Mouse (Mus musculus): ENCODE results near the gene Cnnm4. TPM values are rescaled to one million over a fixed set of nuclear protein-coding genes. Genes with fewer than 3 reads are reported as not detected.

The Cnnm4 gene
- polyA plus RNA-seq, 1 experiment from 2014 or later: 16.0 TPM

GRCm38 (mm10) chr1:36513310-36513709, 41.9 kb downstream of the Cnnm4 start:
- Histone ChIP-seq H3K9me3 (ENCODE audit: control insufficient read depth, low read length) (no peaks in the 10 kb centered on the region), H3K36me3 (ENCODE audit: control insufficient read depth, insufficient read depth, low read length) (no peaks in the 10 kb centered on the region), H3K4me3 (ENCODE audit: low read depth, low read length) (peak overlapping the region; percentile 84), H3K27me3 (ENCODE audit: control insufficient read depth, insufficient read depth, low read length) (no peaks in the 10 kb centered on the region), H3K27ac (replicated peaks; ENCODE audit: low read depth, low read length) (no peak overlapping the region), H3K9ac (ENCODE audit: low read length) (peak overlapping the region; percentile 85; the same call in 1 of the 2 replicates), H3K4me2 (ENCODE audit: low read depth, severe bottlenecking) (peak overlapping the region; percentile 96), H3K4me1 (ENCODE audit: control insufficient read depth, insufficient read depth, low read length) (peaks cover 8% of the 10 kb centered on the region)
- WGBS: 3% methylated on average over 1 of the region's 1 CpGs
- ATAC-seq (ENCODE audit: insufficient number of reproducible peaks, low FRiP score, low TSS enrichment, low read depth): no peak
- no peak for DNase-seq (ENCODE audit: low spot score)

DNA sequence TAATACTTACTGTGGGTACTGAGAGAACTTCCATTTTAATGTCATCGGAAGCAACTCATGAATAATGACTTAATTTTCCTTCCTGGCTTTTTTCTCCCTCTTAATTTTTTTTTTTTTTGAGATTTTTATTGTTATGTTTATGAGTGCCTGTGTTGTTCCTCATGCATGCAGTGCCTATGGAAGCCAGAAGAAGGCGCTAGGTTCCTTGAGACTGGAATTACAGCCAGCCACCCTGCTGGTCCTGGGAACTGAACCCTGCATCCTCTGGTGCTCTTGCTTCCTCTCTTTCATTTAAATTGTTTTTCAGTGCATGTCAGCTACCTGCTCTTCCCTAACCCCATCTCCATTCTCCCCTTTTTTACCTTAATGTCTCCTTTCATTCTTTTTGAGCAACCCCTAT, 42.3 kb downstream of the Cnnm4 start:
- H3K27me3 ChIP-seq (ENCODE audit: control insufficient read depth, insufficient read depth, low read length): no peaks in the 10 kb centered on the region
- no peak overlapping the region; the same call in 1 of the 2 replicates for H3K4me3 ChIP-seq (ENCODE audit: low read depth, low read length)
- peaks cover 8% of the 10 kb centered on the region for H3K4me1 ChIP-seq (ENCODE audit: control insufficient read depth, insufficient read depth, low read length)
- peak; percentile 47 for DNase-seq (ENCODE audit: low spot score)
- H3K9ac ChIP-seq (ENCODE audit: low read length): no peak overlapping the region
- H3K27ac ChIP-seq (replicated peaks; ENCODE audit: low read depth, low read length): no peak overlapping the region
- 50% methylated on average over 2 of the region's 2 CpGs for WGBS
- no peak for ATAC-seq (ENCODE audit: insufficient number of reproducible peaks, low FRiP score, low TSS enrichment, low read depth)
- peak overlapping the region; percentile 96 for H3K4me2 ChIP-seq (ENCODE audit: low read depth, severe bottlenecking)
- H3K9me3 ChIP-seq (ENCODE audit: control insufficient read depth, low read length): no peaks in the 10 kb centered on the region
- H3K36me3 ChIP-seq (ENCODE audit: control insufficient read depth, insufficient read depth, low read length): no peaks in the 10 kb centered on the region

- Histone ChIP-seq H3K4me2 (ENCODE audit: low read depth, severe bottlenecking) (no peak overlapping the region), H3K27ac (replicated peaks; ENCODE audit: low read depth, low read length) (no peak overlapping the region), H3K36me3 (ENCODE audit: control insufficient read depth, insufficient read depth, low read length) (peaks cover 21% of the 10 kb centered on the region), H3K9me3 (ENCODE audit: control insufficient read depth, low read length) (no peaks in the 10 kb centered on the region), H3K9ac (ENCODE audit: low read length) (no peak overlapping the region), H3K4me1 (ENCODE audit: control insufficient read depth, insufficient read depth, low read length) (peaks cover 4% of the 10 kb centered on the region), H3K4me3 (ENCODE audit: low read depth, low read length) (no peak overlapping the region), H3K27me3 (ENCODE audit: control insufficient read depth, insufficient read depth, low read length) (no peaks in the 10 kb centered on the region)
- WGBS: 85% methylated on average over 3 of the region's 3 CpGs
- DNase-seq (ENCODE audit: low spot score) (no peak), ATAC-seq (ENCODE audit: insufficient number of reproducible peaks, low FRiP score, low TSS enrichment, low read depth) (no peak)
Measured at GRCm38 (mm10) chr1:36518259-36518658, 46.8 kb downstream of the Cnnm4 start.

DNA sequence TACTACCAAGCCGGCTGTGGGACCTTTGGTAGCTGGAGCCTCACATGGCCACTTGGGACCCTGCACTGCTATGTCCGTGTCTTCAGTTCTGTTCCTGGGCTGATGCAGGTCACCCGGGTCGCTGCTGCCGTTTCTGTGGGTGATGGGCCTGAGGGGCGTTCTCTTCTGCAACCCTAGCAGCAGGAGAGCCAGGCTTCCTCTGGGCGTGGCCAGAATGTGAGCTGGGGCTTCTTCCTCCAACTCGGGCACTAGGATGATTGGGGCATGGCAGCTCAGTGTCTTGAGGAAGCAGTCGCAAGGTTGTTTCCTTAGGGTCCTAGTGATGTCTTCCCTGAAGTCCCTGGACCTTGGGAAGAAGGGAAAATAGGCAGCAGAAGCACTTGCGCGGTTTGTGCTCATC, 48.2 kb downstream of the Cnnm4 start:
- WGBS: 86% methylated on average over 11 of the region's 11 CpGs
- H3K9me3 ChIP-seq (ENCODE audit: control insufficient read depth, low read length): no peaks in the 10 kb centered on the region
- H3K27ac ChIP-seq (replicated peaks; ENCODE audit: low read depth, low read length): no peak overlapping the region
- no peak overlapping the region for H3K4me3 ChIP-seq (ENCODE audit: low read depth, low read length)
- H3K9ac ChIP-seq (ENCODE audit: low read length): no peak overlapping the region
- ATAC-seq (ENCODE audit: insufficient number of reproducible peaks, low FRiP score, low TSS enrichment, low read depth) (no peak), DNase-seq (ENCODE audit: low spot score) (no peak)
- H3K36me3 ChIP-seq (ENCODE audit: control insufficient read depth, insufficient read depth, low read length): peaks cover 21% of the 10 kb centered on the region
- H3K4me2 ChIP-seq (ENCODE audit: low read depth, severe bottlenecking): no peak overlapping the region
- 0 out of 2 replicates have a peak, but pooled peaks cover 2% of the 10 kb centered on the region for H3K4me1 ChIP-seq (ENCODE audit: control insufficient read depth, insufficient read depth, low read length)
- no peaks in the 10 kb centered on the region for H3K27me3 ChIP-seq (ENCODE audit: control insufficient read depth, insufficient read depth, low read length)

GRCm38 (mm10) chr1:36522210-36522609, 50.8 kb downstream of the Cnnm4 start:
- ATAC-seq (ENCODE audit: insufficient number of reproducible peaks, low FRiP score, low TSS enrichment, low read depth): no peak
- Histone ChIP-seq H3K4me2 (ENCODE audit: low read depth, severe bottlenecking) (no peak overlapping the region), H3K4me3 (ENCODE audit: low read depth, low read length) (no peak overlapping the region), H3K27ac (replicated peaks; ENCODE audit: low read depth, low read length) (no peak overlapping the region), H3K27me3 (ENCODE audit: control insufficient read depth, insufficient read depth, low read length) (no peaks in the 10 kb centered on the region), H3K4me1 (ENCODE audit: control insufficient read depth, insufficient read depth, low read length) (0 out of 2 replicates have a peak, but pooled peaks cover 2% of the 10 kb centered on the region), H3K9me3 (ENCODE audit: control insufficient read depth, low read length) (no peaks in the 10 kb centered on the region), H3K36me3 (ENCODE audit: control insufficient read depth, insufficient read depth, low read length) (peaks cover 30% of the 10 kb centered on the region), H3K9ac (ENCODE audit: low read length) (no peak overlapping the region)
- 93% methylated on average over 7 of the region's 7 CpGs for WGBS
- DNase-seq (ENCODE audit: low spot score): no peak

DNA sequence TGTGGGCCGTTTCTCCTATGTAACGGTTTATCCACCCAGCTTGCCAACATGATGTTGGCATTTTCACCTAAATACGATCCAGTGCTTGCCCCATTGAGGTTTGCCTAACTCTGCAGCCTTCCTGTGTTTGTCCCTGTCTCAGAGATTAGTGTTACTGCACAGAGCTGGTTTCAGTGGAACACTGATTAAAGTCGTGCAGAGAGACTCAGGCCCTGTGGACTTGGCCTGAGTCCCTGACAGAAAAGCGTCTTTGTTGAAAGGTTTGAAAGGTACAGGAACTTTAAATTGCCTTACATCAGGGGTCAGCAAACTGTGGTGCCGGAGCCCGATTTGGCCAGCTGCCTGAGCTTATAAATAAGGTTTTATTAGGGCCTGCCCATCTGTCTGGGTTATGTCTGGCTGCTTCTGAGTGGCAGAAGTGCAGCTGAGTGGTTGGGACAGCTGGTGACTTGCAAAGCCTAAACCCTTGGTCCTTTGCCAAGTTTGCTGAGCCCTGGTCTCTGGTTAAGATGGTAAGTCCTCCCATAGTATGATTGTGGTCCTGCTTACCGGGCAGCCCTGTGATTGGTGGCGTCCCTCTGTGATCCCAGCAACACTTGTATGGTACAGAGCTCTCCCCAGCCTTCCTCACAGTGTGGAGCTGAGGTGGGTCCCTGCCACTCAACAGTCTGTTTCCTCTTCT, 52.1 kb downstream of the Cnnm4 start:
- ATAC-seq (ENCODE audit: insufficient number of reproducible peaks, low FRiP score, low TSS enrichment, low read depth): peak; percentile 56; the same call in 1 of the 2 replicates
- Histone ChIP-seq H3K27ac (replicated peaks; ENCODE audit: low read depth, low read length) (no peak overlapping the region; the same call in 1 of the 2 replicates), H3K4me1 (ENCODE audit: control insufficient read depth, insufficient read depth, low read length) (0 out of 2 replicates have a peak, but pooled peaks cover 2% of the 10 kb centered on the region), H3K36me3 (ENCODE audit: control insufficient read depth, insufficient read depth, low read length) (peaks cover 30% of the 10 kb centered on the region), H3K4me3 (ENCODE audit: low read depth, low read length) (no peak overlapping the region), H3K9me3 (ENCODE audit: control insufficient read depth, low read length) (no peaks in the 10 kb centered on the region), H3K27me3 (ENCODE audit: control insufficient read depth, insufficient read depth, low read length) (no peaks in the 10 kb centered on the region), H3K4me2 (ENCODE audit: low read depth, severe bottlenecking) (no peak overlapping the region), H3K9ac (ENCODE audit: low read length) (no peak overlapping the region)
- WGBS: 67% methylated on average over 9 of the region's 9 CpGs
- no peak for DNase-seq (ENCODE audit: low spot score)

DNA sequence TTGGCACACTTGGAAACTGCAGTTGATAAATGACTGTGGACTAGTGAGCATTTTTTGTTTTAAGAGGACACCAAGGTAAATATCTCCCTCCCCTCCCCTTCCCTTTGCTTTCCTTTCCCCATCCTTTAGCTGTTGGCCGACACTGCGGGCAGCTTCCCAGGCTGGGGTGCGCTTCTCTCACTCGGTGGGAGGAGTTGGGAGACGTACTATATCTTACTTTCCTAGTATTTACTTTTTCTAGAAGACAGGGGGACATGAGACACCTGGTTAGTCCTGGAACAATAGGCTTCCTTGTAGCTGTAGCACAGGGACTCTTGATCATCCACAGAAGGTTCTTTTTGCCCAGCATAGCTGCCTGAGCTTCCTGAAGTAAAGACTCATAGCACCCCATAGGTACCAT, 52.6 kb downstream of the Cnnm4 start:
- H3K27me3 ChIP-seq (ENCODE audit: control insufficient read depth, insufficient read depth, low read length): no peaks in the 10 kb centered on the region
- no peak overlapping the region for H3K4me2 ChIP-seq (ENCODE audit: low read depth, severe bottlenecking)
- H3K4me1 ChIP-seq (ENCODE audit: control insufficient read depth, insufficient read depth, low read length): 0 out of 2 replicates have a peak, but pooled peaks cover 2% of the 10 kb centered on the region
- H3K36me3 ChIP-seq (ENCODE audit: control insufficient read depth, insufficient read depth, low read length): peaks cover 28% of the 10 kb centered on the region
- no peak overlapping the region for H3K4me3 ChIP-seq (ENCODE audit: low read depth, low read length)
- no peak overlapping the region for H3K27ac ChIP-seq (replicated peaks; ENCODE audit: low read depth, low read length)
- ATAC-seq (ENCODE audit: insufficient number of reproducible peaks, low FRiP score, low TSS enrichment, low read depth): no peak
- no peaks in the 10 kb centered on the region for H3K9me3 ChIP-seq (ENCODE audit: control insufficient read depth, low read length)
- no peak for DNase-seq (ENCODE audit: low spot score)
- 94% methylated on average over 5 of the region's 5 CpGs for WGBS
- H3K9ac ChIP-seq (ENCODE audit: low read length): no peak overlapping the region

- H3K4me2 ChIP-seq (ENCODE audit: low read depth, severe bottlenecking): no peak overlapping the region
- ATAC-seq (ENCODE audit: insufficient number of reproducible peaks, low FRiP score, low TSS enrichment, low read depth): no peak
- H3K9ac ChIP-seq (ENCODE audit: low read length): no peak overlapping the region
- no peak overlapping the region for H3K4me3 ChIP-seq (ENCODE audit: low read depth, low read length)
- peaks cover 20% of the 10 kb centered on the region for H3K36me3 ChIP-seq (ENCODE audit: control insufficient read depth, insufficient read depth, low read length)
- H3K4me1 ChIP-seq (ENCODE audit: control insufficient read depth, insufficient read depth, low read length): 0 out of 2 replicates have a peak, but pooled peaks cover 2% of the 10 kb centered on the region
- DNase-seq (ENCODE audit: low spot score): no peak
- H3K27ac ChIP-seq (replicated peaks; ENCODE audit: low read depth, low read length): no peak overlapping the region
- 92% methylated on average over 12 of the region's 12 CpGs for WGBS
- no peaks in the 10 kb centered on the region for H3K9me3 ChIP-seq (ENCODE audit: control insufficient read depth, low read length)
- H3K27me3 ChIP-seq (ENCODE audit: control insufficient read depth, insufficient read depth, low read length): no peaks in the 10 kb centered on the region
Measured at GRCm38 (mm10) chr1:36525774-36526173, 54.4 kb downstream of the Cnnm4 start.
